Mouse (Mus musculus) erythroid progenitor cell, adult 5-6 weeks (primary cell): Measurements from ENCODE around the gene Egf. TPM values are rescaled to one million over a fixed set of nuclear protein-coding genes. Genes with fewer than 3 reads are reported as not detected.
"Not testable (repeated sequence)": the region's sequence is repeated elsewhere in the genome, so short reads cannot be mapped to it uniquely, and the experiment has no call there.

Source experiments
- ATAC-seq: replicated peaks from 2 replicates; pipeline ENCODE4 v1.8.0; 2016; ENCODE audit warnings: moderate number of reproducible peaks, mild to moderate bottlenecking, moderate TSS enrichment, inconsistent platforms; ENCODE audit not compliant: poor library complexity, low FRiP score, severe bottlenecking
- total RNA-seq, 2 experiments: library from RNA; stranded (forward) in 1 of 2; stranded (reverse) in 1 of 2; fragments of 150-400 nt in 1 of 2; fragments of 186-747, 209-891 nt in 1 of 2; gene quantifications; 2 replicates each; pipeline versions ENCODE4 v1.2.3 to v1.2.4; 2015 to 2017; ENCODE audit warnings: low replicate concordance in 2 of 2

The Egf gene
- total RNA-seq (2015; ENCODE audit: low replicate concordance) (0.42 TPM in 1 of 2 replicates, not detected in the other), total RNA-seq (2017; ENCODE audit: low replicate concordance) (2.4 and 4.0 TPM in 2 replicates)

- ATAC-seq: no peak
Measured at GRCm38 (mm10) chr3:129754650-129755604, at the start of gene Egf. Gene Egf, minus strand, starts transcription at chr3:129755316.

- ATAC-seq: no peak
Measured at GRCm38 (mm10) chr3:129803765-129804164, 48.6 kb upstream of the Egf start, which contains the start of gene Lrit3. Gene Lrit3, minus strand, starts transcription at chr3:129804030.

- ATAC-seq: no peak
Measured at GRCm38 (mm10) chr3:129799011-129799410, 43.9 kb upstream of the Egf start.

GRCm38 (mm10) chr3:129798551-129798950, 43.4 kb upstream of the Egf start:
- ATAC-seq: no peak

- no peak for ATAC-seq
Measured at GRCm38 (mm10) chr3:129797341-129797740, 42.2 kb upstream of the Egf start.

- no peak for ATAC-seq
Measured at GRCm38 (mm10) chr3:129793801-129794200, 38.7 kb upstream of the Egf start.

- ATAC-seq: no peak
Measured at GRCm38 (mm10) chr3:129782746-129783145, 27.6 kb upstream of the Egf start.

GRCm38 (mm10) chr3:129781435-129781834, 26.3 kb upstream of the Egf start:
- ATAC-seq: no peak

GRCm38 (mm10) chr3:129771210-129771609, 16.1 kb upstream of the Egf start:
- ATAC-seq: no peak

- ATAC-seq: no peak
Measured at GRCm38 (mm10) chr3:129766971-129767794, 12.1 kb upstream of the Egf start.

GRCm38 (mm10) chr3:129766106-129766505, 11.0 kb upstream of the Egf start:
- no peak for ATAC-seq

GRCm38 (mm10) chr3:129757599-129757998, 2.5 kb upstream of the Egf start:
- not testable (repeated sequence) for ATAC-seq

- no peak for ATAC-seq
Measured at GRCm38 (mm10) chr3:129744803-129745202, 10.3 kb downstream of the Egf start.

GRCm38 (mm10) chr3:129742781-129743180, 12.3 kb downstream of the Egf start:
- ATAC-seq: no peak

GRCm38 (mm10) chr3:129738291-129739183, 16.6 kb downstream of the Egf start:
- ATAC-seq: no peak

- ATAC-seq: no peak
Measured at GRCm38 (mm10) chr3:129731636-129732035, 23.5 kb downstream of the Egf start.

- no peak for ATAC-seq
Measured at GRCm38 (mm10) chr3:129730426-129730825, 24.7 kb downstream of the Egf start.

GRCm38 (mm10) chr3:129729916-129730315, 25.2 kb downstream of the Egf start:
- ATAC-seq: no peak

GRCm38 (mm10) chr3:129725592-129725991, 29.5 kb downstream of the Egf start:
- ATAC-seq: no peak
